Mouse (Mus musculus): Measurements from ENCODE around the gene Cenpa. TPM values are rescaled to one million over a fixed set of nuclear protein-coding genes. Genes with fewer than 3 reads are reported as not detected.
A peak's percentile ranks its signal among the peaks of the same experiment; 100 is the strongest.

Cenpa gene
- polyA plus RNA-seq, 1 experiment from 2014 or later = 265 TPM

GRCm38 (mm10) chr5:30624908-30625307, 41.7 kb upstream of the Cenpa start:
- no peaks in the 10 kb centered on the region for H3K36me3 ChIP-seq
- peaks cover 13% of the 10 kb centered on the region for H3K4me1 ChIP-seq
- no peak overlapping the region for H3K27ac ChIP-seq
- 35% methylated on average over 4 of the region's 4 CpGs for WGBS (ENCODE audit: insufficient replicate concordance)
- no peak overlapping the region for H3K4me3 ChIP-seq
- H3K9ac ChIP-seq = no peak overlapping the region
- H3K27me3 ChIP-seq (replicated peaks) = peaks cover 72% of the 10 kb centered on the region
- H3K4me2 ChIP-seq = no peak overlapping the region
- H3K9me3 ChIP-seq (replicated peaks) = no peaks in the 10 kb centered on the region
- ATAC-seq = no peak

DNA sequence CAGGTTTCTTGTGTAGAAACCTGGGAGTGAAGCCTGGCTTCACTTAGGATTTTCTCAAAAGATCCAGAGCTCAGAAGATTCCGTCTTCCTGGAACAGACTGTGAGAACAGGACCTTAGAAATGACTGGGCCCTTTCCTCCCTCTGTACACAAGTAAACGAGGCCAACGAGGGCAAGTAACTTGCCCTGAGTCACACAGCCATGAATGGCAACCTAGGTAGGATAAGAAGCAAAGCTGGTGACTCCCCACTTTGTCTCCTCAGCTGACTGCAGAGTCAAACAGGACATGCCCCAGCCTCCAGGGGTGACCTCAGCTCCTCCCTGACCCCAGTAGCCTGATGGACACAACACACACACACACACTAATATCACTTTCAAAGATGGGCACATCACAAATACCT, 41.2 kb upstream of the Cenpa start:
- Histone ChIP-seq H3K4me2 (no peak overlapping the region), H3K27ac (no peak overlapping the region), H3K36me3 (no peaks in the 10 kb centered on the region), H3K9ac (no peak overlapping the region), H3K9me3 (replicated peaks) (no peaks in the 10 kb centered on the region), H3K4me1 (peaks cover 13% of the 10 kb centered on the region), H3K27me3 (replicated peaks) (peaks cover 70% of the 10 kb centered on the region), H3K4me3 (no peak overlapping the region)
- no peak for ATAC-seq
- 48% methylated on average over 3 of the region's 3 CpGs for WGBS (ENCODE audit: insufficient replicate concordance)

DNA sequence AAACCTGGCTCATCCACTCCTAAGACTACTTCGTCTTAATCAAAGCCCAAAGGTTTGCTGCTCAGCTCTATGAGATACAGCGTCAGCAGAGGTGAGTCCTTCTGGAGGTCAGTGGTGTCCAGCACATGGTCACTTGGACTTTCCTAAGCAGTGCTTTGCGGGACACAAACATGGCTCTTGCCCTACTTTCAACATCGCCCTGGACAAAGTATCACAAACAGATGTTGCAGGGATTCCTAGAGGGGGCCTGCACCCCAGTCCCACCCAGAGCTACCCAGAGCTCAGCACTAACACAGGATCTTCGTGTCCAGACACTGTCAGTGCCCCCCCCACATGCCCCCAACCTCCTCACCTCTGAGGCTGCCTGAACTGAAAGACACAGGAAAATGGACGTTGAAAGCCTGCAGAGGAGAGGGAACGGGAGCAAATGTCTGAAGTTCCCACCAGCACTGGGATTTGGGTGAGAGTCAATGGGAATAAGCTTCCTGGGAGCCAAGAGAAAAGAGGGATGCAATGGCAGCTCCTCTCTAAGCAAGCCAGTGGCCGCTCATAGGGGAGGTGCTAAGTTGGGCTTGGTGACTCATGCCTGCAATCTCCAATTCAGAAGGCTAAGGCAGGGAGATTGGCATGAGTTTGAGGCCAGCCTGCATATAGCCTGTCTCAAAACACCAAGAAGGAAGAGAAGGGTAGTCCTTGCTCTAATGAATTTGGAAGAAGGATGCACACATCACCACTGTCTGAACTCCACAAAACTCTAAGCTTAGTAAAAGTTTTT, 40.1 kb upstream of the Cenpa start:
- Histone ChIP-seq H3K4me2 (no peak overlapping the region), H3K4me3 (no peak overlapping the region), H3K27ac (no peak overlapping the region), H3K27me3 (replicated peaks) (peaks cover 68% of the 10 kb centered on the region), H3K9ac (no peak overlapping the region), H3K4me1 (peaks cover 13% of the 10 kb centered on the region), H3K36me3 (no peaks in the 10 kb centered on the region), H3K9me3 (replicated peaks) (no peaks in the 10 kb centered on the region)
- ATAC-seq = no peak
- WGBS (ENCODE audit: insufficient replicate concordance) = 58% methylated on average over 8 of the region's 8 CpGs

- peaks cover 48% of the 10 kb centered on the region for H3K27me3 ChIP-seq (replicated peaks)
- H3K4me3 ChIP-seq = no peak overlapping the region
- H3K9ac ChIP-seq = no peak overlapping the region
- no peak overlapping the region for H3K27ac ChIP-seq
- 60% methylated on average over 3 of the region's 3 CpGs for WGBS (ENCODE audit: insufficient replicate concordance)
- no peaks in the 10 kb centered on the region for H3K36me3 ChIP-seq
- H3K4me1 ChIP-seq = no peaks in the 10 kb centered on the region
- no peaks in the 10 kb centered on the region for H3K9me3 ChIP-seq (replicated peaks)
- no peak overlapping the region for H3K4me2 ChIP-seq
- ATAC-seq = no peak
Measured at GRCm38 (mm10) chr5:30628511-30628910, 38.1 kb upstream of the Cenpa start.

GRCm38 (mm10) chr5:30630401-30630800, 36.2 kb upstream of the Cenpa start:
- Histone ChIP-seq H3K4me3 (no peak overlapping the region), H3K4me1 (no peaks in the 10 kb centered on the region), H3K9me3 (replicated peaks) (no peaks in the 10 kb centered on the region), H3K36me3 (no peaks in the 10 kb centered on the region), H3K9ac (no peak overlapping the region), H3K27ac (no peak overlapping the region), H3K27me3 (replicated peaks) (peaks cover 40% of the 10 kb centered on the region), H3K4me2 (no peak overlapping the region)
- no peak for ATAC-seq
- WGBS (ENCODE audit: insufficient replicate concordance) = 59% methylated on average over 6 of the region's 6 CpGs

- Histone ChIP-seq H3K4me3 (no peak overlapping the region), H3K27me3 (replicated peaks) (peaks cover 38% of the 10 kb centered on the region), H3K4me2 (no peak overlapping the region), H3K36me3 (no peaks in the 10 kb centered on the region), H3K9ac (no peak overlapping the region), H3K27ac (no peak overlapping the region), H3K9me3 (replicated peaks) (no peaks in the 10 kb centered on the region), H3K4me1 (no peaks in the 10 kb centered on the region)
- WGBS (ENCODE audit: insufficient replicate concordance) = 39% methylated on average over 1 of the region's 1 CpGs
- no peak for ATAC-seq
Measured at GRCm38 (mm10) chr5:30632134-30632533, 34.4 kb upstream of the Cenpa start.

- ATAC-seq = no peak
- Histone ChIP-seq H3K9me3 (replicated peaks) (no peaks in the 10 kb centered on the region), H3K4me1 (peaks cover 5% of the 10 kb centered on the region), H3K27me3 (replicated peaks) (peaks cover 36% of the 10 kb centered on the region), H3K9ac (no peak overlapping the region), H3K4me3 (no peak overlapping the region), H3K36me3 (no peaks in the 10 kb centered on the region), H3K27ac (no peak overlapping the region), H3K4me2 (no peak overlapping the region)
- WGBS (ENCODE audit: insufficient replicate concordance) = 31% methylated on average over 7 of the region's 7 CpGs
Measured at GRCm38 (mm10) chr5:30636994-30637393, 29.6 kb upstream of the Cenpa start.

DNA sequence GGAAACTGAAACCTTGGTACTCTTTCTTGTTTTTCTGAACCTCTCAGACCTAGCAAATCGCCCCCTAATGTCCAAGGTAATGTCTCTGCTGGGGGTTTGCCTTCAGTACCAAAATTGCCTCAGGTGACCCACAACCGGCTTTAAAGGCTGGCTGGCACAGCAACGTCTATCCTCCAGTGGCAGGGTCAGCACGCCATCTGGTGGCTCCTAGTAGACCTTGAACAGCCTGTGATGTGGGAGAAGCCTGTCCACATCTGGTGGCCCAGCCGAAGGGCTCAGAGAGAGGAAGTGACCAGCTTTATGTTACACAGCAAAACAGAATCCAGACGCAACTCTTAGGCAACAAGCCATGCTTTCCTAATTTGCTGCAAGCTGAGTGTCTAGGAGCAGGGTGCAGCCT, 28.5 kb upstream of the Cenpa start:
- no peak overlapping the region for H3K4me2 ChIP-seq
- H3K27ac ChIP-seq = no peak overlapping the region
- no peak overlapping the region for H3K9ac ChIP-seq
- no peak overlapping the region for H3K4me3 ChIP-seq
- no peak for ATAC-seq
- H3K9me3 ChIP-seq (replicated peaks) = no peaks in the 10 kb centered on the region
- H3K4me1 ChIP-seq = peaks cover 5% of the 10 kb centered on the region
- no peaks in the 10 kb centered on the region for H3K36me3 ChIP-seq
- WGBS (ENCODE audit: insufficient replicate concordance) = 1% methylated on average over 6 of the region's 6 CpGs
- peaks cover 41% of the 10 kb centered on the region for H3K27me3 ChIP-seq (replicated peaks)

GRCm38 (mm10) chr5:30643477-30644179, 22.9 kb upstream of the Cenpa start:
- WGBS (ENCODE audit: insufficient replicate concordance) = 39% methylated on average over 5 of the region's 5 CpGs

GRCm38 (mm10) chr5:30646036-30646435, 20.5 kb upstream of the Cenpa start:
- Histone ChIP-seq H3K27me3 (replicated peaks) (peaks cover 5% of the 10 kb centered on the region), H3K4me2 (no peak overlapping the region), H3K9me3 (replicated peaks) (no peaks in the 10 kb centered on the region), H3K27ac (no peak overlapping the region), H3K9ac (no peak overlapping the region), H3K36me3 (no peaks in the 10 kb centered on the region; the same call in 1 of the 2 replicates), H3K4me3 (no peak overlapping the region), H3K4me1 (peaks cover 40% of the 10 kb centered on the region)
- WGBS (ENCODE audit: insufficient replicate concordance) = 60% methylated on average over 2 of the region's 2 CpGs
- no peak for ATAC-seq

More at GRCm38 (mm10) chr5:30643477-30644179, 22.9 kb upstream of the Cenpa start:
- no peak overlapping the region for H3K4me2 ChIP-seq
- no peak for ATAC-seq
- no peak overlapping the region for H3K4me3 ChIP-seq
- peaks cover 18% of the 10 kb centered on the region for H3K27me3 ChIP-seq (replicated peaks)
- H3K9ac ChIP-seq = no peak overlapping the region
- H3K27ac ChIP-seq = no peak overlapping the region
- H3K36me3 ChIP-seq = no peaks in the 10 kb centered on the region
- H3K9me3 ChIP-seq (replicated peaks) = no peaks in the 10 kb centered on the region
- H3K4me1 ChIP-seq = peaks cover 22% of the 10 kb centered on the region

GRCm38 (mm10) chr5:30647396-30647795, 19.2 kb upstream of the Cenpa start:
- peak overlapping the region; percentile 81 for H3K9ac ChIP-seq
- WGBS (ENCODE audit: insufficient replicate concordance) = 25% methylated on average over 9 of the region's 9 CpGs
- H3K4me1 ChIP-seq = peaks cover 41% of the 10 kb centered on the region
- H3K4me2 ChIP-seq = peak overlapping the region; percentile 90
- no peaks in the 10 kb centered on the region for H3K9me3 ChIP-seq (replicated peaks)
- H3K36me3 ChIP-seq = peaks cover 7% of the 10 kb centered on the region; the same call in 1 of the 2 replicates
- H3K27ac ChIP-seq = no peak overlapping the region
- H3K4me3 ChIP-seq = peak overlapping the region; percentile 89
- H3K27me3 ChIP-seq (replicated peaks) = peaks cover 2% of the 10 kb centered on the region
- ATAC-seq = peak; percentile 10; the same call in 1 of the 2 replicates

DNA sequence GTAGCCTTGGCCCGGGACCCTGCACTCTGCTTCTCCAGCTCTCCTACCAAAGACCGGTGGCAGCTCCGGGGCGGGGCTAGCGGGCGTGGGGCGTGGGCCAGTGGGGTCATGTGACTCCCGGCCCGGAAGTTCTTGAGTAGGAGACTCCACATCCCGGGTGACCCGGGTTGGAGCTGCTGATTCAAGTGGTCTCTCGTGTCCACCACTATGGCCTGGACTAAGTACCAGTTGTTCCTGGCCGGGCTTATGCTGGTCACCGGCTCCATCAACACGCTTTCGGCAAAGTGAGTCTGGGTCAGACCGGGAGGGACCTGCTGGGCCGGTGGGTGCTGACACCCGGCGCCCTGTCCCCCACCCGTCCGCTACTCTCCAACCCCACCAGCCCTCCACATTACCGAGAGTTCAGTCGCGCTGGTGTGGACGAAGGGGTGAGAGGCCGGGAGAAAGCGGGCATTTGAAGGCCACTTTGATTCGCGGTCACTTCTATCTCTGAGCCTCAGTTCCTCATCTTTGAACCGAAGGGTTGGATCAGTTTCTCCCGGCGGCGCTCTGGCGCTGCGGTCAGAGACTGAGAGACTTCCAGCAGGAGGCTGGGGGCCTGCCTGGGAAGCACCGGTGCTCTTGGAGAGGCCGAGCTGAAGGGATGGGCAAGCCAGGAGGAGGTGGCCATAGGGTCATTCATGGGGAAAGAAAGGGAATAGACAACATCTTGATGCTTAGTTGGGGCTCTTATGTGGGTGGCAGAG, 18.6 kb upstream of the Cenpa start, which contains the start of gene Slc35f6:
Gene Slc35f6, plus strand, starts transcription at position 119 of the 746 bp plus-strand sequence.
- Histone ChIP-seq H3K4me2 (peak within 1 kb of the TSS; percentile 90), H3K9me3 (replicated peaks) (no peaks in the 10 kb centered on the region), H3K4me3 (peak within 1 kb of the TSS; percentile 89), H3K36me3 (peaks cover 10% of the 10 kb centered on the region; the same call in 1 of the 2 replicates), H3K4me1 (peaks cover 41% of the 10 kb centered on the region), H3K9ac (peak within 1 kb of the TSS; percentile 81), H3K27ac (peak within 1 kb of the TSS; percentile 32; the same call in 1 of the 2 replicates), H3K27me3 (replicated peaks) (no peaks in the 10 kb centered on the region)
- peak; percentile 92 for ATAC-seq
- WGBS (ENCODE audit: insufficient replicate concordance) = under 1% methylated on average over 35 of the region's 38 CpGs
